Mouse (Mus musculus): Measurements from ENCODE around the gene Baz2b. TPM values are rescaled to one million over a fixed set of nuclear protein-coding genes. Genes with fewer than 3 reads are reported as not detected.

Gene Baz2b
- polyA plus RNA-seq, 1 experiment from 2014 or later, result 33.8 TPM

DNA sequence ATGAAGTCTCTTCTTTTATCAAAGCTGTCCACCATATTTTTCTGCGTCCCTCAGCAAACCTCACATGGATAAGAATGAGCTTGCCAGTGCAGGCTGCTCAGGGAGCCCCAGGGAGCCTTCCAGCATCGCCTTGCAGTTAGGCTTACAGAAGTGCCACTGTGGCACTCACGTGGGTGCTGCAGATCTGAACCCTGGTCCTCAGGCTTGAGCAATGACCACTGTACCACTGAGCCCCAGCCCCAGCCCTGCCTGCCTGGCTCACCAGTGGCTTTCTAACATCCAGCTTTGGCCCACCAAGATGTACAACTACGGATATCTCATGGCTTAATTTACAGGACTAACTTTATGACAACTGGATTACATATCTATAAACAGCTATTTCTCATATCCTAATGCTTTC lies 311.0 kb downstream of the Baz2b start:
- no peaks in the 10 kb centered on the region for H3K27me3 ChIP-seq (replicated peaks; ENCODE audit: control insufficient read depth, insufficient read depth, low read length)
- H3K27ac ChIP-seq (ENCODE audit: low read depth, low read length), result no peak overlapping the region
- ATAC-seq, result no peak
- peaks cover 31% of the 10 kb centered on the region for H3K36me3 ChIP-seq (ENCODE audit: control insufficient read depth, insufficient read depth)
- H3K4me1 ChIP-seq (replicated peaks; ENCODE audit: control insufficient read depth, insufficient read depth, low read length), result no peaks in the 10 kb centered on the region
- no peak overlapping the region for H3K4me2 ChIP-seq (replicated peaks; ENCODE audit: low read depth)
- H3K4me3 ChIP-seq (ENCODE audit: low read depth, low read length), result no peak overlapping the region
- no peak for TF ChIP-seq CTCF (IDR thresholded peaks at IDR 0.05; ENCODE audit: low read depth)
- H3K9me3 ChIP-seq (ENCODE audit: control insufficient read depth), result no peaks in the 10 kb centered on the region
- WGBS, result 90% methylated on average over 4 of the region's 4 CpGs
- no peak overlapping the region for H3K9ac ChIP-seq (ENCODE audit: low read depth, low read length)

DNA sequence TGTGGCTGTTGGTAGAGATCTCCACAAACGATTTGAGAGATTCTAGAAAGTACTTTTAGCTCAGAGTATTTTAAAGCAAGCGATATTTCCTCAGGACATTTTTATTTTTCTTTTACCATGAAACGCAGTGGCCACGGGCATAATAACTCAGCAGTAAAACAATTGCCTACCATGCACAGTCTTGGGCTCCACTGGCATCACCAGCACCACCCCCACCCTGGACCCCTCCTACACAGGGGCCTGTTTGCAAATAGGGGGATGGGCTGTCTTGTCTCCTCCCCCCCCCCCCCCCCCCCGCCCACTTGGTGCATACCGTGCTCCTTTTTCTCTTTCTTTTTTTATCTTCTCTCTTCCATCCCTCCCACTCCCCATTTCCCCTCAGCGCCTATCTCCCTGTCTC lies 311.5 kb downstream of the Baz2b start:
- Histone ChIP-seq H3K4me1 (replicated peaks; ENCODE audit: control insufficient read depth, insufficient read depth, low read length) (no peaks in the 10 kb centered on the region), H3K9ac (ENCODE audit: low read depth, low read length) (no peak overlapping the region), H3K9me3 (ENCODE audit: control insufficient read depth) (no peaks in the 10 kb centered on the region), H3K27me3 (replicated peaks; ENCODE audit: control insufficient read depth, insufficient read depth, low read length) (no peaks in the 10 kb centered on the region), H3K27ac (ENCODE audit: low read depth, low read length) (no peak overlapping the region), H3K36me3 (ENCODE audit: control insufficient read depth, insufficient read depth) (peaks cover 27% of the 10 kb centered on the region), H3K4me3 (ENCODE audit: low read depth, low read length) (no peak overlapping the region), H3K4me2 (replicated peaks; ENCODE audit: low read depth) (no peak overlapping the region)
- 82% methylated on average over 6 of the region's 7 CpGs for WGBS
- no peak for ATAC-seq
- TF ChIP-seq CTCF (IDR thresholded peaks at IDR 0.05; ENCODE audit: low read depth), result no peak

DNA sequence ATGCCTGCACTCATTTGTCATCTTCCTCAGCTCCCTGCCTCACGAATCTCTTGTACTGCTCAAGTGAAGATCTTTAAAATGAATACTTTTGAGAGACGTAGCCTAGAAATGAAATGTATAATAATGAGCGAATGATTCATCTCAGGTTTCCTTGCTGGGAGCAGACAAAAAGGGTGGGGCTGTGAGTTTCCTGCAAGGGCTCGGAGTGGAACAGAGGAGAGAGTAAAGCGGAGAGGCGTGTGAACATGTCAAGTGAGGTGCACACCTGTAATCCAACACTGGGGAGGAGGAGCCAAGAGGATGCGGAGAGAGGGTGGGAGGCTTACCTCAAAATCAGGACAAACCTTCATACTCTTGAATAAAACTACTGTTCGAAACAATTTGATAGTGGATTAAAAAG lies 312.8 kb downstream of the Baz2b start:
- Histone ChIP-seq H3K9me3 (ENCODE audit: control insufficient read depth) (no peaks in the 10 kb centered on the region), H3K4me3 (ENCODE audit: low read depth, low read length) (no peak overlapping the region), H3K36me3 (ENCODE audit: control insufficient read depth, insufficient read depth) (peaks cover 23% of the 10 kb centered on the region), H3K27me3 (replicated peaks; ENCODE audit: control insufficient read depth, insufficient read depth, low read length) (no peaks in the 10 kb centered on the region), H3K4me2 (replicated peaks; ENCODE audit: low read depth) (no peak overlapping the region), H3K27ac (ENCODE audit: low read depth, low read length) (no peak overlapping the region), H3K4me1 (replicated peaks; ENCODE audit: control insufficient read depth, insufficient read depth, low read length) (no peaks in the 10 kb centered on the region), H3K9ac (ENCODE audit: low read depth, low read length) (no peak overlapping the region)
- no peak for ATAC-seq
- no peak for TF ChIP-seq CTCF (IDR thresholded peaks at IDR 0.05; ENCODE audit: low read depth)
- WGBS, result 50% methylated on average over 8 of the region's 8 CpGs

DNA sequence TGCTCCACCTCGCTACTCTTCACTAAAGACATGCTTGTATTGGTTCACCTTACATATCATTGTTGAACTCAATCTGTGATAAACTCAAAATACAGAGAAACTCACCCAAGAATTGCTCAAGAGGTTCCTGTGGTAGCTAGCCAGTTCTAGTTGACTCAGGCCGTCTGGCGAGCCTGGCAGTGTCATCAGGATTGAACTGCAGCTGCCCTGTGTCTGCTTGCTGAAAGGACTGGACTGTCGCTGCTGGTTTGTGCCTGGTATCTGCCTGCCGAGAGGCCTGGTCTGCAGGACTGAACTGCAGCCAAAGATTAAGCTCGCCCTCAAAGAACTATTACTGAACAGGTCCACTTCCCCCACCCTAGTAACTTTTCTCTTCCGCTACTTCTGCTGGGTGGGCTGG lies 313.2 kb downstream of the Baz2b start:
- no peak for ATAC-seq
- Histone ChIP-seq H3K27me3 (replicated peaks; ENCODE audit: control insufficient read depth, insufficient read depth, low read length) (no peaks in the 10 kb centered on the region), H3K4me2 (replicated peaks; ENCODE audit: low read depth) (no peak overlapping the region), H3K4me1 (replicated peaks; ENCODE audit: control insufficient read depth, insufficient read depth, low read length) (no peaks in the 10 kb centered on the region), H3K36me3 (ENCODE audit: control insufficient read depth, insufficient read depth) (peaks cover 22% of the 10 kb centered on the region), H3K27ac (ENCODE audit: low read depth, low read length) (no peak overlapping the region), H3K9ac (ENCODE audit: low read depth, low read length) (no peak overlapping the region), H3K4me3 (ENCODE audit: low read depth, low read length) (no peak overlapping the region), H3K9me3 (ENCODE audit: control insufficient read depth) (no peaks in the 10 kb centered on the region)
- WGBS, result 54% methylated on average over 7 of the region's 7 CpGs
- no peak for TF ChIP-seq CTCF (IDR thresholded peaks at IDR 0.05; ENCODE audit: low read depth)

DNA sequence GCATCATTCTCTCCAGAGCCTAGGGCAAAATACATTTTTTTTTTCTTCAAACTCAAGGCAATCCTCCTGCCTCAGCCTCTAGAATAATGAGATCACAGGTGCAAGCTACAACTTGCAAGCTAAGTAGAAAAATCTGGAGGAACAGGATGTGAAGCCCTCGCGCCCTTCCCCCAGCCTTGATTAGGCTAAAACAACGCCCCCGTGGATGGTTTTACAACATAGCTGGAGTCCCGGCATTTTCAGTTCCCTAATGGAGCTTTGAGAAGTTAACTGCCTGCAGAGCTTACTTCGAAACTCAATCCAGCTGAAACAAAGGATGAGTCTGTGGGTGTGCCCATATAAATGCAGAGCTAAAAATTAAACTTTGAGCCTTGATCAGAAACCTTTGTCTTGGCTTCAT lies 319.9 kb downstream of the Baz2b start:
- Histone ChIP-seq H3K4me3 (ENCODE audit: low read depth, low read length) (no peak overlapping the region), H3K27ac (ENCODE audit: low read depth, low read length) (no peak overlapping the region), H3K36me3 (ENCODE audit: control insufficient read depth, insufficient read depth) (peaks cover 6% of the 10 kb centered on the region; the same call in 1 of the 2 replicates), H3K4me2 (replicated peaks; ENCODE audit: low read depth) (no peak overlapping the region), H3K9me3 (ENCODE audit: control insufficient read depth) (no peaks in the 10 kb centered on the region), H3K27me3 (replicated peaks; ENCODE audit: control insufficient read depth, insufficient read depth, low read length) (no peaks in the 10 kb centered on the region), H3K9ac (ENCODE audit: low read depth, low read length) (no peak overlapping the region), H3K4me1 (replicated peaks; ENCODE audit: control insufficient read depth, insufficient read depth, low read length) (no peaks in the 10 kb centered on the region)
- 72% methylated on average over 6 of the region's 6 CpGs for WGBS
- TF ChIP-seq CTCF (IDR thresholded peaks at IDR 0.05; ENCODE audit: low read depth), result no peak
- ATAC-seq, result no peak

DNA sequence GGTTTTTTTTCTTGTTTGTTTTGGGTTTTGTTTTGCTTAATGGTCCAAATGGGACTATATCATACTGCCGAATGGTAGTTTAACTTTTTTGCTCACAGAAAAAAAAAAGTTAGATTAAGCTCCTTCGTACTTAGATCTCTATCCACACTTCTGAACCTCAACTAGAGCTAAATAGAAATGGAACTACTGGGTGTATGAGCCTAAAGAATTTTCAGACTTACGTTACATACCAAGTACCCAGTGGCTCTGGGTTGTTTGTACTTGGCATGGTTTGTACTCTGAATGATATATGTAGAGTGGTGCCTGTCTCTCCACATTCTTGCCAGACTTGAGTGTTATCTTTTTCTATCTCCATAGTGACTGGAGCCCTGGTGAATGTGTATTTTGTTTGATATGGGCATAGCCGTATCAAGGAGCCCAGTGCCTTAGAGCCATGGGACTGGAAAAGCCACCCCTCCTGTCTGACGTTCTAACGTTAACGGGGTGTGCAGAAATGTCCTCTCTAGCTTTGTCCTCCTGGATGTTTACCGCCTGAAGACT lies 326.8 kb downstream of the Baz2b start:
- Histone ChIP-seq H3K36me3 (ENCODE audit: control insufficient read depth, insufficient read depth) (no peaks in the 10 kb centered on the region), H3K27me3 (replicated peaks; ENCODE audit: control insufficient read depth, insufficient read depth, low read length) (no peaks in the 10 kb centered on the region), H3K4me3 (ENCODE audit: low read depth, low read length) (peak overlapping the region; percentile 81), H3K27ac (ENCODE audit: low read depth, low read length) (no peak overlapping the region), H3K4me2 (replicated peaks; ENCODE audit: low read depth) (peak overlapping the region; percentile 76), H3K4me1 (replicated peaks; ENCODE audit: control insufficient read depth, insufficient read depth, low read length) (no peaks in the 10 kb centered on the region), H3K9ac (ENCODE audit: low read depth, low read length) (no peak overlapping the region), H3K9me3 (ENCODE audit: control insufficient read depth) (no peaks in the 10 kb centered on the region)
- WGBS, result 49% methylated on average over 8 of the region's 8 CpGs
- TF ChIP-seq CTCF (IDR thresholded peaks at IDR 0.05; ENCODE audit: low read depth), result no peak
- ATAC-seq, result peak; percentile 0; the same call in 1 of the 2 replicates
